Mouse (Mus musculus) lung, postnatal 0 days (tissue): Measurements from ENCODE around the gene Ttc23l. TPM values are rescaled to one million over a fixed set of nuclear protein-coding genes. Genes with fewer than 3 reads are reported as not detected.
"Not testable (repeated sequence)": the region's sequence is repeated elsewhere in the genome, so short reads cannot be mapped to it uniquely, and the experiment has no call there.

Experiments used
- ATAC-seq: fragments of 200-750 bp; cut with Nextera tagmentation; 2 replicates; pipeline ENCODE4 v1.8.0; 2017; ENCODE audit warnings: moderate library complexity
- DNase-seq: peaks from one replicate; pipeline ENCODE4 v3.0.0-alpha.2; 2016; ENCODE audit warnings: low spot score
- H3K27ac ChIP-seq: fragments of 300-500 bp; sonication (generic); 2 replicates; pipeline ENCODE4 v1.5.1; 2014; ENCODE audit warnings: antibody characterized with exemption, mild to moderate bottlenecking, low read length, mixed read lengths
- H3K27me3 ChIP-seq: fragments of 300-500 bp; sonication (generic); replicated peaks from 2 replicates; pipeline ENCODE4 v1.6.1; 2014; ENCODE audit warnings: low read length, mixed read lengths; ENCODE audit not compliant: insufficient read depth
- H3K36me3 ChIP-seq: fragments of 300-500 bp; sonication (generic); 2 replicates; pipeline ENCODE4 v1.6.1; 2014; ENCODE audit warnings: low read length, mixed read lengths; ENCODE audit not compliant: insufficient read depth
- H3K4me1 ChIP-seq: fragments of 300-500 bp; sonication (generic); 2 replicates; pipeline ENCODE4 v1.6.1; 2014; ENCODE audit warnings: antibody characterized with exemption, low read depth, low read length, mixed read lengths; ENCODE audit not compliant: insufficient read depth
- H3K4me2 ChIP-seq: fragments of 300-500 bp; sonication (generic); replicated peaks from 2 replicates; pipeline ENCODE4 v1.6.1; 2014; ENCODE audit warnings: low read depth, mild to moderate bottlenecking, low read length, moderate library complexity, mixed read lengths
- H3K4me3 ChIP-seq: fragments of 300-500 bp; sonication (generic); 2 replicates; pipeline ENCODE4 v1.5.1; 2014; ENCODE audit warnings: low read depth, low read length
- H3K9ac ChIP-seq: fragments of 300-500 bp; sonication (generic); replicated peaks from 2 replicates; pipeline ENCODE4 v1.6.1; 2014; ENCODE audit warnings: low read depth, mild to moderate bottlenecking
- H3K9me3 ChIP-seq: fragments of 300-500 bp; sonication (generic); 2 replicates; pipeline ENCODE4 v1.6.1; 2016; ENCODE audit warnings: low read length, mixed read lengths
- CTCF ChIP-seq: IDR thresholded peaks from 2 replicates; pipeline ENCODE4 v1.5.1; 2016; ENCODE audit warnings: antibody characterized with exemption, mild to moderate bottlenecking
- EP300 ChIP-seq: IDR thresholded peaks from 2 replicates; pipeline ENCODE4 v1.6.1; 2016; ENCODE audit warnings: antibody characterized with exemption, mild to moderate bottlenecking, control low read depth
- WGBS: fragments of 180-500 bp; shearing (Covaris S2); extraction: QIAGEN DNeasy Blood & Tissue Kit; methylation state at CpG from one replicate; pipeline ENCODE4 v1.1.7; 2014; 5-methylcytosine and 5-hydroxymethylcytosine counted together
- polyA plus RNA-seq: library from polyadenylated mRNA; unstranded; fragments of >200 nt; fragmentation: Nextera tagmentation; extraction: Ambion mirVana; gene quantifications from 2 replicates; pipeline ENCODE4 v1.2.1, GENCODE M21; 2015

Gene Ttc23l
- polyA plus RNA-seq, 1 experiment from 2014 or later, result not detected

GRCm38 (mm10) chr15:10500838-10501719 lies 57.4 kb downstream of the Ttc23l start:
- WGBS, result 54% methylated on average over 11 of the region's 11 CpGs
- Histone ChIP-seq H3K4me3 (no peak overlapping the region), H3K27me3 (no peaks in the 10 kb centered on the region), H3K36me3 (no peaks in the 10 kb centered on the region), H3K4me1 (no peaks in the 10 kb centered on the region), H3K9ac (no peak overlapping the region), H3K9me3 (no peaks in the 10 kb centered on the region), H3K27ac (no peak overlapping the region), H3K4me2 (no peak overlapping the region)
- TF ChIP-seq CTCF (peak; percentile 87), EP300 (no peak)
- ATAC-seq, result peak; percentile 63
- DNase-seq, result peak; percentile 76

GRCm38 (mm10) chr15:10500035-10500434 lies 58.4 kb downstream of the Ttc23l start:
- no peak for ATAC-seq
- TF ChIP-seq CTCF, result no peak
- TF ChIP-seq EP300, result no peak
- Histone ChIP-seq H3K4me3 (no peak overlapping the region), H3K9ac (no peak overlapping the region), H3K36me3 (no peaks in the 10 kb centered on the region), H3K4me1 (no peaks in the 10 kb centered on the region), H3K27ac (no peak overlapping the region), H3K9me3 (no peaks in the 10 kb centered on the region), H3K27me3 (no peaks in the 10 kb centered on the region), H3K4me2 (no peak overlapping the region)
- DNase-seq, result no peak
- WGBS, result 68% methylated on average over 5 of the region's 5 CpGs

DNA sequence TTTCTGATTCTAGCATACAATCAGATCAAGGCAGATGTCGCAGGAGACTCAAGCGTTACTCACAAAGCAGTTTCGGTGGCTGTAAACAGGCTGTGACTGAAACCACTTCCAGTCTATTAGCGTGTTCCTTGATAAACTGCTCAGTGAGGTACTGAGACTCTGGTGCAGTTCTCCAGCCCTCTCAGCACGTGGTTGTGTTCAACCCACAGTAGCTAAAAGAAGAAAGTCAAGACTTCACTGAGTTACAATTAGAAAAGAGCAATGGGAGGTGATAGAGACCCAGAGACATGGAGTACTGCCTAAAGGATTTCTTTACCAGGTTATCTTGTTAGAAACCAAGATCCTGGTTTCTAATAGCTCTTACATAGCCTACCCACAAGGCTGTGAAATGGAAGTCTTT lies 58.9 kb downstream of the Ttc23l start:
- Histone ChIP-seq H3K4me3 (no peak overlapping the region), H3K27ac (no peak overlapping the region)

GRCm38 (mm10) chr15:10496696-10497095 lies 61.8 kb downstream of the Ttc23l start:
- H3K36me3 ChIP-seq, DNase-seq, H3K9me3 ChIP-seq, H3K4me2 ChIP-seq, H3K4me1 ChIP-seq, H3K4me3 ChIP-seq, ATAC-seq, H3K27me3 ChIP-seq, H3K27ac ChIP-seq, H3K9ac ChIP-seq: not testable (repeated sequence)
- WGBS, result 89% methylated on average over 1 of the region's 1 CpGs

More for the DNA sequence above, 58.9 kb downstream of the Ttc23l start:
- TF ChIP-seq CTCF (no peak), EP300 (no peak)
- no peak for DNase-seq
- no peaks in the 10 kb centered on the region for H3K9me3 ChIP-seq
- ATAC-seq, result no peak
- no peaks in the 10 kb centered on the region for H3K4me1 ChIP-seq
- no peaks in the 10 kb centered on the region for H3K36me3 ChIP-seq
- 68% methylated on average over 5 of the region's 5 CpGs for WGBS
- no peak overlapping the region for H3K4me2 ChIP-seq
- H3K9ac ChIP-seq, result no peak overlapping the region
- no peaks in the 10 kb centered on the region for H3K27me3 ChIP-seq

DNA sequence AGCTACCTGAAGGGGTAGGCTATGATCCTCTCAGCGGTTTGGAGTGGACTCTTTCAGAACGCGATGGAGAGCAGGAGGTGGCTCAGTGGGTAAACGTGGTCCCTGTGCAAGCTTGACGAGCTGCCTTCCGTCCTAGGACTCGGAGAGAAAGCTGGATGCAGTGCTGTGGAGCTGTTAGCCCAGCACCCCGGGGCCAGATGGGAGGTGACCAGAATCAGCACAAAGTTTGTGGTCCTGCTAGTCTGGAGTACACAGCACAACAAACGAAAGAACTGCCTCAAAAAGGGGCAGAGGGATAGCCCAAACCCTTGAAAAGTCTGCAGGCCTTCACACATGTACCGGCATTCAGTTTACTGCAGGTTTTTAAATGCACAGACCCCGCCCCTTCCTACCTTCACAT lies 62.5 kb downstream of the Ttc23l start:
- WGBS, result 81% methylated on average over 11 of the region's 11 CpGs
- no peaks in the 10 kb centered on the region for H3K4me1 ChIP-seq

DNA sequence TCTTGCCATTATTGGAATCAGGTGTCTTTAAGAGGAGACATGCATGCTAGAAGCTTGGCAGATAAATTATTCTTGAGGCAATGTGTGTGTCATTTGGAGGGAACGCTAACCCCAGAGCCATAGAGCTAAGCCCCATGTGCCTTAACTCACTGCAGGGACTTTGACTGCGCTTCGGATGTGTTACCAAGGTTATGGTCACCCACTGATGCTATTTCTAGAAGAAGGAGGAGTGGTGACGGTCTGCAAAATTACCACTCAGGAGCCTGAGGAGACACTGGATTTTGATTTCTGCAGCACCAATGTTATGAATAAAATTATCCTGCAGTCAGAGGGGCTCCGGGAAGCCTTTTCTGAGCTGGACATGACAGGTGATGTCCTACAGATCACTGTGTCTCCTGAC lies 68.4 kb downstream of the Ttc23l start:
- no peak overlapping the region for H3K9ac ChIP-seq
- ATAC-seq (no peak), DNase-seq (no peak)
- no peak overlapping the region for H3K27ac ChIP-seq
- 98% methylated on average over 5 of the region's 5 CpGs for WGBS
- no peak overlapping the region for H3K4me2 ChIP-seq
- no peaks in the 10 kb centered on the region for H3K9me3 ChIP-seq
- H3K4me1 ChIP-seq, result peaks cover under 1% of the 10 kb centered on the region; the same call in 1 of the 2 replicates
- no peaks in the 10 kb centered on the region for H3K27me3 ChIP-seq
- no peaks in the 10 kb centered on the region; the same call in 1 of the 2 replicates for H3K36me3 ChIP-seq
- TF ChIP-seq EP300, result no peak
- TF ChIP-seq CTCF, result no peak
- H3K4me3 ChIP-seq, result no peak overlapping the region

More for the DNA sequence above, 62.5 kb downstream of the Ttc23l start:
- H3K36me3 ChIP-seq, result no peaks in the 10 kb centered on the region; the same call in 1 of the 2 replicates
- H3K9ac ChIP-seq, result no peak overlapping the region
- no peak overlapping the region for H3K4me2 ChIP-seq
- H3K9me3 ChIP-seq, result no peaks in the 10 kb centered on the region
- TF ChIP-seq EP300, result no peak
- no peak for TF ChIP-seq CTCF
- H3K27ac ChIP-seq, result no peak overlapping the region
- H3K4me3 ChIP-seq, result no peak overlapping the region
- no peaks in the 10 kb centered on the region for H3K27me3 ChIP-seq
- DNase-seq, result no peak
- no peak for ATAC-seq
